Mouse (Mus musculus) ES-E14 (cell line): ENCODE results near the gene Tmem268. TPM values are rescaled to one million over a fixed set of nuclear protein-coding genes. Genes with fewer than 3 reads are reported as not detected.

ENCODE experiments used
- DNase-seq: peaks from one replicate; pipeline ENCODE4 v3.0.0-alpha.2; 2013; ENCODE audit warnings: low read depth, low spot score
- H3K27ac ChIP-seq: 2 replicates; pipeline ENCODE4 v1.5.1; 2012; ENCODE audit warnings: low read depth, mild to moderate bottlenecking, low read length, moderate library complexity, mixed read lengths; ENCODE audit not compliant: poor library complexity, insufficient read depth, severe bottlenecking
- H3K36me3 ChIP-seq: 2 replicates; pipeline ENCODE4 v1.6.1; 2012; ENCODE audit warnings: mild to moderate bottlenecking, low read length, moderate library complexity, mixed read lengths; ENCODE audit not compliant: control insufficient read depth, poor library complexity, insufficient read depth, severe bottlenecking
- H3K4me1 ChIP-seq, 2 experiments: fragments of 150-350 bp in 1 of 2; sonication (generic) in 1 of 2; 2 replicates each; pipeline ENCODE4 v1.6.1; 2012; ENCODE audit warnings: low read length in 2 of 2, mild to moderate bottlenecking in 1 of 2, mixed read lengths in 1 of 2; ENCODE audit not compliant: control insufficient read depth in 2 of 2, insufficient read depth in 2 of 2, poor library complexity in 1 of 2
- H3K4me3 ChIP-seq, 2 experiments: fragments of 150-350 bp in 1 of 2; sonication (generic) in 1 of 2; 2 replicates each; pipeline ENCODE4 v1.5.1; 2012; ENCODE audit warnings: low read length in 2 of 2, low read depth in 1 of 2, mild to moderate bottlenecking in 1 of 2, mixed read lengths in 1 of 2; ENCODE audit not compliant: insufficient read depth in 1 of 2, poor library complexity in 1 of 2, severe bottlenecking in 1 of 2
- H3K9ac ChIP-seq: 2 replicates; pipeline ENCODE4 v1.6.1; 2012; ENCODE audit warnings: low read depth, mild to moderate bottlenecking, low read length, mixed read lengths; ENCODE audit not compliant: poor library complexity, insufficient read depth, severe bottlenecking
- H3K9me3 ChIP-seq: fragments of 150-350 bp; sonication (generic); 2 replicates; pipeline ENCODE4 v1.6.1; 2012; ENCODE audit warnings: low read depth, mild to moderate bottlenecking, low read length; ENCODE audit not compliant: control insufficient read depth, insufficient read depth
- CHD2 ChIP-seq: IDR thresholded peaks from 2 replicates; pipeline ENCODE4 v1.6.1; 2014; ENCODE audit warnings: mild to moderate bottlenecking, low read depth, low read length, inconsistent platforms
- HCFC1 ChIP-seq: IDR thresholded peaks from 2 replicates; pipeline ENCODE4 v1.6.1; 2012; ENCODE audit warnings: low read length, inconsistent platforms, borderline replicate concordance; ENCODE audit not compliant: insufficient read depth
- MAFK ChIP-seq: IDR thresholded peaks from 2 replicates; pipeline ENCODE4 v1.6.1; 2014; ENCODE audit warnings: mild to moderate bottlenecking, low read depth, low read length, inconsistent platforms; ENCODE audit not compliant: insufficient read depth
- ZC3H11A ChIP-seq: IDR thresholded peaks from 2 replicates; pipeline ENCODE4 v1.6.1; 2012; ENCODE audit warnings: low read depth, mild to moderate bottlenecking, inconsistent platforms, low read length, borderline replicate concordance
- ZNF384 ChIP-seq: IDR thresholded peaks from 2 replicates; pipeline ENCODE4 v1.6.1; 2012; ENCODE audit warnings: low read depth, low read length, inconsistent platforms
- in situ Hi-C, 2 experiments: fragments of 600-800 bp; cut with MboI; formaldehyde crosslinking; loops; one replicate each; pipeline ENCODE4 v1.15.1; 2025; ENCODE audit warnings: low sequenced_read_pairs in 2 of 2, inconsistent platforms in 1 of 2; ENCODE audit not compliant: unreplicated experiment in 2 of 2
- total RNA-seq: library from RNA; depleted of rRNA; stranded (reverse); fragments of 300-350 nt; gene quantifications from 2 replicates; pipeline ENCODE4 v1.2.3, GENCODE M21; 2012

Gene Tmem268
- total RNA-seq, 1 experiment: 4.1 TPM

- H3K9ac ChIP-seq: no peak overlapping the region
Measured at GRCm38 (mm10) chr4:63596010-63596409, 37.4 kb downstream of the Tmem268 start.

GRCm38 (mm10) chr4:63600786-63601185 is 42.2 kb downstream of the Tmem268 start:
- Histone ChIP-seq H3K4me1 (no peaks in the 10 kb centered on the region), H3K4me3 (no peak overlapping the region), H3K9me3 (no peaks in the 10 kb centered on the region), H3K36me3 (no peaks in the 10 kb centered on the region), H3K9ac (no peak overlapping the region), H3K27ac (no peak overlapping the region)
- no peak for DNase-seq
- in situ Hi-C loops: no loop called here
- TF ChIP-seq ZNF384: no peak
- TF ChIP-seq HCFC1: no peak
- no peak for TF ChIP-seq MAFK

More at GRCm38 (mm10) chr4:63596010-63596409, 37.4 kb downstream of the Tmem268 start:
- H3K4me3 ChIP-seq: no peak overlapping the region
- no peaks in the 10 kb centered on the region for H3K4me1 ChIP-seq
- in situ Hi-C loops: no loop called here
- H3K27ac ChIP-seq: no peak overlapping the region
- H3K9me3 ChIP-seq: no peaks in the 10 kb centered on the region
- H3K36me3 ChIP-seq: no peaks in the 10 kb centered on the region
- TF ChIP-seq ZC3H11A (no peak), MAFK (no peak), CHD2 (no peak), ZNF384 (no peak), HCFC1 (no peak)
- DNase-seq: no peak

DNA sequence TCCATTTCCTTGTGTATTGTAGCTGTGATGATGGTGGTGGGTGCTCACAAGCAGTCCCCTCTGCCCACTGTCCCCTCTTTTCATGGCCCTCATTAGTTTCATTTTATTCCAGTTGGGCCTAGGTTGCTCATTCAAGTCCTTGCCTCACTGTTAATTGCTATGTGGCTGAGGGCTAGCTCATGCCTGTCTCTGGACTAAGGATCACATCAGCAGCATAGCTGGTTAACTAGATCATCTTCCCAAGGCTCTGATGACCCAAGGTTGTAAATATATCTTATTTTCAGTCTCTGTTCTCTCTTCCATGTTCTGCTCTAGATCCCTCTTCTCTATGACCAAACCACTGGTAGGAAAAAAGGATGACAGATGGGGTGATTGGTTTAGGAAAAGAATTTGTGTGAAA is 42.7 kb downstream of the Tmem268 start:
- Histone ChIP-seq H3K9ac (no peak overlapping the region), H3K36me3 (no peaks in the 10 kb centered on the region), H3K4me3 (no peak overlapping the region), H3K9me3 (no peaks in the 10 kb centered on the region), H3K27ac (no peak overlapping the region), H3K4me1 (no peaks in the 10 kb centered on the region)
- DNase-seq: no peak
- TF ChIP-seq HCFC1: no peak
- TF ChIP-seq MAFK: no peak
- TF ChIP-seq ZC3H11A: no peak
- TF ChIP-seq CHD2: no peak
- no peak for TF ChIP-seq ZNF384
- in situ Hi-C loops: no loop called here

DNA sequence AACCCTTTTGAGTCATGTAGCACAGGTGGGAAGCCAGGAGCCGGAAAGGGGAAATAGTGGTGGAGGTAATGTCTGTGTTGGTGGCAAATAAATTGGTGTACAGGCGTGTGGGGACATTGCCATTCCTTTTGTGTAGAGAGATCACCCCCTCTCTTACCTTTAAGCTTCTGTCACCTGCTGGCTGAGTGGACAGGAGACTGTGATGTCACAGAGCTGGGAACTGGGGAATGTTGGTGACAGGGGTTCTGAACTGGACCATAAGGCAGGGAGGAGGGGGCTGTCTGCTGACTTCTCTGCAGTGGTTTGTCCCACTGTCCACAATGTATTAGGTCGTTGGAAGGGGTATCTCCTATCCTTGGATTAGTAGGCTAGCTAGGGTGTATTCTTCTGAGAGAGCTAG is 46.4 kb downstream of the Tmem268 start, which contains the start of gene Gm11213:
Gene Gm11213 (minus strand): TSS at position 317 of the 400 bp plus-strand sequence.
- Histone ChIP-seq H3K36me3 (no peaks in the 10 kb centered on the region), H3K27ac (no peak within 1 kb of the TSS), H3K4me3 (no peak within 1 kb of the TSS), H3K4me1 (no peaks in the 10 kb centered on the region), H3K9me3 (no peaks in the 10 kb centered on the region), H3K9ac (no peak within 1 kb of the TSS)
- no peak for DNase-seq
- in situ Hi-C loops: no loop called here
- TF ChIP-seq ZC3H11A (no peak), HCFC1 (no peak), ZNF384 (no peak), MAFK (no peak), CHD2 (no peak)

DNA sequence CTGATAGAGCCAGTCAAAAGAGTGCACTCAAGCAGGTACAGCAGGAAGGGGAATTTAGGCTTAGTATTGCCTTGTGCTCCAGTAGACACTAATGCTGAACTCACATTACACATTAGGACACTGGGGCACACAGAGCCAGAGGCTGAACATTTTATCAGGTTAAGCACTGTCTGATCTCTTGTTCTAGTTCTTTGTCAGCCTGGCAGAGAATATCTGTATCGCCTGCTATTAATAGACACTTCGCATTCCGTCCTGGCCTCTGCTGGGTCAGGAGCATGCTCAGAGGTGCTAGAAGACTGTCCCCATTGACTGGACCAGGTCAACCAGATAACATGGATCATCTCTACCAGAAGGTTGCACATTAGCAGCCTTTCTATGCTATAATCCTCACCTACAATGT is 47.0 kb downstream of the Tmem268 start:
- Histone ChIP-seq H3K4me1 (no peaks in the 10 kb centered on the region), H3K9ac (no peak overlapping the region), H3K27ac (no peak overlapping the region), H3K4me3 (no peak overlapping the region), H3K9me3 (no peaks in the 10 kb centered on the region), H3K36me3 (no peaks in the 10 kb centered on the region)
- DNase-seq: no peak
- in situ Hi-C loops: no loop called here
- no peak for TF ChIP-seq MAFK
- no peak for TF ChIP-seq ZC3H11A
- no peak for TF ChIP-seq HCFC1
- TF ChIP-seq ZNF384: no peak
- no peak for TF ChIP-seq CHD2
